Mouse (Mus musculus) myocyte (in vitro differentiated cells): ENCODE measurements around the gene Spag9.

Experiments used
- CEBPB ChIP-seq: IDR thresholded peaks from 2 replicates; pipeline ENCODE4 v1.6.1; 2011; ENCODE audit warnings: mild to moderate bottlenecking, moderate library complexity; ENCODE audit not compliant: poor library complexity, insufficient read depth, severe bottlenecking
- E2F4 ChIP-seq: IDR thresholded peaks from one replicate; pipeline ENCODE4 v1.6.1; 2011; ENCODE audit warnings: mild to moderate bottlenecking, control low read depth, moderate library complexity; ENCODE audit not compliant: insufficient read depth
- MAX ChIP-seq: IDR thresholded peaks from one replicate; pipeline ENCODE4 v1.6.1; 2011; ENCODE audit warnings: low read depth, mild to moderate bottlenecking, control low read depth
- MYOD1 ChIP-seq, 3 experiments: IDR thresholded peaks; one replicate each; pipeline ENCODE4 v1.6.1; 2011; ENCODE audit warnings: control low read depth in 2 of 3, low read depth in 2 of 3, mild to moderate bottlenecking in 2 of 3, moderate library complexity in 1 of 3; ENCODE audit not compliant: insufficient read length in 2 of 3, control insufficient read depth in 1 of 3
- MYOG ChIP-seq, 3 experiments: IDR thresholded peaks; one replicate each; pipeline ENCODE4 v1.6.1; 2011; ENCODE audit warnings: control low read depth in 2 of 3, low read depth in 2 of 3, mild to moderate bottlenecking in 2 of 3; ENCODE audit not compliant: insufficient read length in 2 of 3, control insufficient read depth in 1 of 3, insufficient read depth in 1 of 3
- POLR2A ChIP-seq: IDR thresholded peaks from one replicate; pipeline ENCODE4 v1.6.1; 2011; ENCODE audit warnings: low read depth, mild to moderate bottlenecking, control low read depth, moderate library complexity; ENCODE audit not compliant: insufficient read length
- POLR2AphosphoS2 ChIP-seq: IDR thresholded peaks from one replicate; pipeline ENCODE4 v1.6.1; 2011; ENCODE audit warnings: low read depth, control low read depth; ENCODE audit not compliant: insufficient read length
- REST ChIP-seq: IDR thresholded peaks from one replicate; pipeline ENCODE4 v1.6.1; 2011; ENCODE audit warnings: mild to moderate bottlenecking, control low read depth, moderate library complexity; ENCODE audit not compliant: insufficient read depth, insufficient read length
- SRF ChIP-seq: IDR thresholded peaks from one replicate; pipeline ENCODE4 v1.6.1; 2011; ENCODE audit warnings: low read depth; ENCODE audit not compliant: control insufficient read depth, insufficient read length
- TCF12 ChIP-seq: IDR thresholded peaks from one replicate; pipeline ENCODE4 v1.6.1; 2011; ENCODE audit warnings: mild to moderate bottlenecking, control low read depth; ENCODE audit not compliant: poor library complexity, insufficient read depth, severe bottlenecking
- TCF3 ChIP-seq: IDR thresholded peaks from one replicate; pipeline ENCODE4 v1.6.1; 2011; ENCODE audit warnings: low read depth, control low read depth; ENCODE audit not compliant: insufficient read length
- USF1 ChIP-seq: IDR thresholded peaks from one replicate; pipeline ENCODE4 v1.6.1; 2011; ENCODE audit warnings: low read depth, mild to moderate bottlenecking, control low read depth, moderate library complexity

- TF ChIP-seq MYOG (IDR thresholded peaks at IDR 0.05; ENCODE audit: control insufficient read depth in 1 of 3, insufficient read depth in 1 of 3, insufficient read length in 2 of 3, low read depth in 2 of 3) (no peak), TCF12 (no peak), SRF (no peak), POLR2AphosphoS2 (no peak), POLR2A (no peak), USF1 (no peak), E2F4 (no peak), MYOD1 (IDR thresholded peaks at IDR 0.05; ENCODE audit: control insufficient read depth in 1 of 3, insufficient read length in 2 of 3, low read depth in 2 of 3) (no peak), TCF3 (no peak), MAX (no peak), CEBPB (no peak), REST (no peak)
Measured at GRCm38 (mm10) chr11:94121501-94121900, 125.6 kb downstream of the Spag9 start.
